Mouse (Mus musculus) heart, embryonic 12.5 days (tissue): Measurements from ENCODE around the gene Clic3. TPM values are rescaled to one million over a fixed set of nuclear protein-coding genes. Genes with fewer than 3 reads are reported as not detected.

Source experiments
- ATAC-seq: fragments of 200-750 bp; cut with Nextera tagmentation; 2 replicates; pipeline ENCODE4 v1.8.0; 2017; ENCODE audit warnings: moderate TSS enrichment, moderate library complexity; ENCODE audit not compliant: insufficient number of reproducible peaks, low FRiP score
- H3K27ac ChIP-seq: fragments of 300-500 bp; sonication (generic); 2 replicates; pipeline ENCODE4 v1.5.1; 2016; ENCODE audit warnings: mild to moderate bottlenecking, moderate library complexity; ENCODE audit not compliant: poor library complexity, severe bottlenecking
- H3K27me3 ChIP-seq: fragments of 300-500 bp; sonication (generic); replicated peaks from 2 replicates; pipeline ENCODE4 v1.6.1; 2016; ENCODE audit warnings: mild to moderate bottlenecking, moderate library complexity
- H3K36me3 ChIP-seq: fragments of 300-500 bp; sonication (generic); 2 replicates; pipeline ENCODE4 v1.6.1; 2016; ENCODE audit warnings: mild to moderate bottlenecking, moderate library complexity
- H3K4me1 ChIP-seq: fragments of 300-500 bp; sonication (generic); replicated peaks from 2 replicates; pipeline ENCODE4 v1.6.1; 2016; ENCODE audit warnings: mild to moderate bottlenecking
- H3K4me2 ChIP-seq: fragments of 300-500 bp; sonication (generic); 2 replicates; pipeline ENCODE4 v1.6.1; 2016; ENCODE audit warnings: mild to moderate bottlenecking, moderate library complexity
- H3K4me3 ChIP-seq: fragments of 300-500 bp; sonication (generic); 2 replicates; pipeline ENCODE4 v1.5.1; 2016; ENCODE audit warnings: mild to moderate bottlenecking
- H3K9ac ChIP-seq: fragments of 300-500 bp; sonication (generic); 2 replicates; pipeline ENCODE4 v1.6.1; 2016; ENCODE audit warnings: mild to moderate bottlenecking, moderate library complexity
- H3K9me3 ChIP-seq: fragments of 300-500 bp; sonication (generic); replicated peaks from 2 replicates; pipeline ENCODE4 v1.6.1; 2016; ENCODE audit warnings: mild to moderate bottlenecking, moderate library complexity
- WGBS: fragments of 180-500 bp; shearing (Covaris S2); methylation state at CpG from one replicate; pipeline ENCODE4 v1.1.7; 2016; 5-methylcytosine and 5-hydroxymethylcytosine counted together
- microRNA-seq: library from miRNA; unstranded; fragments of <30 nt; microRNA quantifications from one replicate; pipeline ENCODE4, GENCODE M21; 2017
- polyA plus RNA-seq: library from polyadenylated mRNA; unstranded; fragments of >200 nt; fragmentation: Nextera tagmentation; extraction: Ambion mirVana; gene quantifications from 2 replicates; pipeline ENCODE4 v1.2.1, GENCODE M21; 2016

Gene Clic3
- polyA plus RNA-seq, 1 experiment from 2014 or later: 1.4 TPM

GRCm38 (mm10) chr2:25500576-25501405 lies 44.2 kb downstream of the Clic3 start, which contains the start of gene Fbxw5:
TSS of gene Fbxw5 (plus strand) at chr2:25500750.
- peak within 1 kb of the TSS; percentile 94 for H3K4me3 ChIP-seq
- H3K4me1 ChIP-seq: peaks cover 22% of the 10 kb centered on the region
- H3K27ac ChIP-seq: peak within 1 kb of the TSS; percentile 60
- WGBS: under 1% methylated on average over 41 of the region's 44 CpGs
- no peaks in the 10 kb centered on the region for H3K9me3 ChIP-seq
- ATAC-seq: peak; percentile 88
- H3K9ac ChIP-seq: peak within 1 kb of the TSS; percentile 96
- H3K4me2 ChIP-seq: peak within 1 kb of the TSS; percentile 97
- H3K36me3 ChIP-seq: peaks cover 31% of the 10 kb centered on the region
- H3K27me3 ChIP-seq: no peaks in the 10 kb centered on the region

- no peaks in the 10 kb centered on the region for H3K27me3 ChIP-seq
- WGBS: 75% methylated on average over 20 of the region's 20 CpGs
These were observed 45.2 kb downstream of the Clic3 start, which contains the start of gene C8g for GRCm38 (mm10) chr2:25501593-25502486. TSS of gene C8g (minus strand) at chr2:25501719.

GRCm38 (mm10) chr2:25502726-25503125 lies 46.1 kb downstream of the Clic3 start:
- Histone ChIP-seq H3K4me3 (no peak overlapping the region), H3K36me3 (peaks cover 32% of the 10 kb centered on the region), H3K27ac (no peak overlapping the region), H3K4me1 (peaks cover 22% of the 10 kb centered on the region), H3K9me3 (no peaks in the 10 kb centered on the region), H3K9ac (0 out of 2 replicates have a peak overlapping the region, but pooled peaks have one; percentile 17), H3K4me2 (no peak overlapping the region), H3K27me3 (no peaks in the 10 kb centered on the region)
- no peak for ATAC-seq
- 80% methylated on average over 3 of the region's 3 CpGs for WGBS

More at GRCm38 (mm10) chr2:25501593-25502486, 45.2 kb downstream of the Clic3 start, which contains the start of gene C8g:
- H3K36me3 ChIP-seq: peaks cover 32% of the 10 kb centered on the region
- no peaks in the 10 kb centered on the region for H3K9me3 ChIP-seq
- H3K9ac ChIP-seq: peak within 1 kb of the TSS; percentile 96
- peaks cover 22% of the 10 kb centered on the region for H3K4me1 ChIP-seq
- no peak for ATAC-seq
- H3K27ac ChIP-seq: peak within 1 kb of the TSS; percentile 60
- H3K4me2 ChIP-seq: peak within 1 kb of the TSS; percentile 97
- peak within 1 kb of the TSS; percentile 94 for H3K4me3 ChIP-seq

- WGBS: 91% methylated on average over 19 of the region's 19 CpGs
- no peaks in the 10 kb centered on the region for H3K27me3 ChIP-seq
- no peak overlapping the region for H3K27ac ChIP-seq
- no peak overlapping the region for H3K9ac ChIP-seq
- no peaks in the 10 kb centered on the region for H3K9me3 ChIP-seq
- peaks cover 15% of the 10 kb centered on the region for H3K4me1 ChIP-seq
- peaks cover 32% of the 10 kb centered on the region for H3K36me3 ChIP-seq
- H3K4me2 ChIP-seq: no peak overlapping the region
- no peak overlapping the region for H3K4me3 ChIP-seq
- no peak for ATAC-seq
These were observed 47.9 kb downstream of the Clic3 start for GRCm38 (mm10) chr2:25504538-25504937.

GRCm38 (mm10) chr2:25505000-25505399 lies 48.4 kb downstream of the Clic3 start:
- peaks cover 13% of the 10 kb centered on the region for H3K4me1 ChIP-seq
- no peaks in the 10 kb centered on the region for H3K27me3 ChIP-seq
- H3K4me3 ChIP-seq: no peak overlapping the region
- no peak overlapping the region for H3K9ac ChIP-seq
- H3K36me3 ChIP-seq: peaks cover 32% of the 10 kb centered on the region
- no peak for ATAC-seq
- no peak overlapping the region for H3K27ac ChIP-seq
- 78% methylated on average over 1 of the region's 1 CpGs for WGBS
- H3K9me3 ChIP-seq: no peaks in the 10 kb centered on the region
- H3K4me2 ChIP-seq: no peak overlapping the region

- no peaks in the 10 kb centered on the region for H3K27me3 ChIP-seq
- no peak for ATAC-seq
- H3K9ac ChIP-seq: no peak overlapping the region
- H3K4me3 ChIP-seq: no peak overlapping the region
- no peaks in the 10 kb centered on the region for H3K9me3 ChIP-seq
- H3K4me2 ChIP-seq: no peak overlapping the region
- no peak overlapping the region for H3K27ac ChIP-seq
- 84% methylated on average over 4 of the region's 4 CpGs for WGBS
- H3K36me3 ChIP-seq: peaks cover 32% of the 10 kb centered on the region
- H3K4me1 ChIP-seq: peaks cover 10% of the 10 kb centered on the region
These were observed 49.2 kb downstream of the Clic3 start for GRCm38 (mm10) chr2:25505860-25506259.

GRCm38 (mm10) chr2:25506964-25507363 lies 50.3 kb downstream of the Clic3 start:
- Histone ChIP-seq H3K4me2 (no peak overlapping the region), H3K27ac (no peak overlapping the region), H3K27me3 (no peaks in the 10 kb centered on the region), H3K9ac (no peak overlapping the region), H3K9me3 (no peaks in the 10 kb centered on the region), H3K4me3 (no peak overlapping the region), H3K4me1 (peaks cover 2% of the 10 kb centered on the region), H3K36me3 (peaks cover 32% of the 10 kb centered on the region)
- WGBS: 35% methylated on average over 5 of the region's 5 CpGs
- ATAC-seq: no peak

Small RNAs within 50 kb of the gene (microRNA-seq; reads per million reads assigned to microRNA genes)
- not detected for gene Mir3087

Other genes starting within 250 kb of the Clic3 start
- 73.3 and 74.4 TPM in 2 replicates for gene Nelfb, start 245.3 kb upstream of the Clic3 start, polyA plus RNA-seq
- gene Stpg3, start 242.2 kb upstream of the Clic3 start, polyA plus RNA-seq: not detected in 2 replicates
- gene Fam166a, start 238.1 kb upstream of the Clic3 start, polyA plus RNA-seq: not detected in 2 replicates
- 388 and 392 TPM in 2 replicates for gene Tubb4b, start 232.1 kb upstream of the Clic3 start, polyA plus RNA-seq
- gene Slc34a3, start 222.5 kb upstream of the Clic3 start, polyA plus RNA-seq: not detected in 2 replicates
- not detected in 2 replicates for gene Rnf224, start 220.1 kb upstream of the Clic3 start, polyA plus RNA-seq
- gene Rnf208, start 214.6 kb upstream of the Clic3 start, polyA plus RNA-seq: 6.5 and 7.6 TPM in 2 replicates
- not detected in 2 replicates for gene Cysrt1, start 214.4 kb upstream of the Clic3 start, polyA plus RNA-seq
- 2.6 and 3.2 TPM in 2 replicates for gene AL732309.1, start 210.0 kb upstream of the Clic3 start, polyA plus RNA-seq
- gene Tmem203, start 201.4 kb upstream of the Clic3 start, polyA plus RNA-seq: 18.3 and 19.1 TPM in 2 replicates
- 4.9 and 5.1 TPM in 2 replicates for gene Tprn, start 194.2 kb upstream of the Clic3 start, polyA plus RNA-seq
- 131 and 133 TPM in 2 replicates for gene Ssna1, start 184.4 kb upstream of the Clic3 start, polyA plus RNA-seq
- 83.4 and 87.7 TPM in 2 replicates for gene Anapc2, start 184.4 kb upstream of the Clic3 start, polyA plus RNA-seq
- gene Tmem210, start 168.7 kb upstream of the Clic3 start, polyA plus RNA-seq: not detected in 2 replicates
- not detected in 2 replicates for gene Lrrc26, start 166.9 kb upstream of the Clic3 start, polyA plus RNA-seq
- 0.44 TPM in 1 of 2 replicates, not detected in the other for gene Grin1, start 137.7 kb upstream of the Clic3 start, polyA plus RNA-seq
- 34.0 and 40.9 TPM in 2 replicates for gene Man1b1, start 124.5 kb upstream of the Clic3 start, polyA plus RNA-seq
- 11.3 TPM in 2 replicates for gene Dpp7, start 100.5 kb upstream of the Clic3 start, polyA plus RNA-seq
- gene Uap1l1, start 91.2 kb upstream of the Clic3 start, polyA plus RNA-seq: 10.7 and 11.2 TPM in 2 replicates
- 18.5 and 20.0 TPM in 2 replicates for gene Sapcd2, start 84.5 kb upstream of the Clic3 start, polyA plus RNA-seq
- 0.18 and 0.44 TPM in 2 replicates for gene Entpd2, start 61.0 kb upstream of the Clic3 start, polyA plus RNA-seq
- 22.3 and 22.4 TPM in 2 replicates for gene Npdc1, start 57.5 kb upstream of the Clic3 start, polyA plus RNA-seq
- gene Fut7, start 33.6 kb upstream of the Clic3 start, polyA plus RNA-seq: not detected in 2 replicates
- gene Abca2, start 28.1 kb upstream of the Clic3 start, polyA plus RNA-seq: 4.8 and 5.0 TPM in 2 replicates
- gene Paxx, start 4.3 kb downstream of the Clic3 start, polyA plus RNA-seq: 22.1 and 22.7 TPM in 2 replicates
- 2.4 and 2.6 TPM in 2 replicates for gene Ptgds, start 13.2 kb downstream of the Clic3 start, polyA plus RNA-seq
- gene Lcn12, start 37.1 kb downstream of the Clic3 start, polyA plus RNA-seq: not detected in 2 replicates
- gene Fbxw5, start 43.9 kb downstream of the Clic3 start, polyA plus RNA-seq: 82.7 and 83.3 TPM in 2 replicates
- 2.4 and 3.3 TPM in 2 replicates for gene C8g, start 44.9 kb downstream of the Clic3 start, polyA plus RNA-seq
- gene Traf2, start 90.1 kb downstream of the Clic3 start, polyA plus RNA-seq: 21.1 and 22.3 TPM in 2 replicates
- 300 and 303 TPM in 2 replicates for gene Edf1, start 101.0 kb downstream of the Clic3 start, polyA plus RNA-seq
- 1.2 and 3.5 TPM in 2 replicates for gene Mamdc4, start 118.0 kb downstream of the Clic3 start, polyA plus RNA-seq
- gene Phpt1, start 118.4 kb downstream of the Clic3 start, polyA plus RNA-seq: 161 and 164 TPM in 2 replicates
- gene Ajm1, start 124.9 kb downstream of the Clic3 start, polyA plus RNA-seq: 0.46 and 0.51 TPM in 2 replicates
- 48.6 and 49.2 TPM in 2 replicates for gene Rabl6, start 151.7 kb downstream of the Clic3 start, polyA plus RNA-seq
- 0.12 and 0.14 TPM in 2 replicates for gene Ccdc183, start 160.8 kb downstream of the Clic3 start, polyA plus RNA-seq
- 15.3 and 17.8 TPM in 2 replicates for gene Tmem141, start 165.2 kb downstream of the Clic3 start, polyA plus RNA-seq
- 0.63 and 1.1 TPM in 2 replicates for gene Fcna, start 171.2 kb downstream of the Clic3 start, polyA plus RNA-seq
- gene Lcn8, start 196.3 kb downstream of the Clic3 start, polyA plus RNA-seq: not detected in 2 replicates
- gene Lcn5, start 201.1 kb downstream of the Clic3 start, polyA plus RNA-seq: not detected in 2 replicates
- not detected in 2 replicates for gene Lcn6, start 219.9 kb downstream of the Clic3 start, polyA plus RNA-seq
- gene Lcn10, start 225.9 kb downstream of the Clic3 start, polyA plus RNA-seq: not detected in 2 replicates
- gene Obp2a, start 243.2 kb downstream of the Clic3 start, polyA plus RNA-seq: not detected in 2 replicates
- 57.5 and 58.9 TPM in 2 replicates for gene Bmyc, start 249.9 kb downstream of the Clic3 start, polyA plus RNA-seq